Mouse (Mus musculus): ENCODE measurements around the gene Mturn. TPM values are rescaled to one million over a fixed set of nuclear protein-coding genes. Genes with fewer than 3 reads are reported as not detected.

Mturn gene
- polyA plus RNA-seq, 1 experiment from 2014 or later = 114 TPM

DNA sequence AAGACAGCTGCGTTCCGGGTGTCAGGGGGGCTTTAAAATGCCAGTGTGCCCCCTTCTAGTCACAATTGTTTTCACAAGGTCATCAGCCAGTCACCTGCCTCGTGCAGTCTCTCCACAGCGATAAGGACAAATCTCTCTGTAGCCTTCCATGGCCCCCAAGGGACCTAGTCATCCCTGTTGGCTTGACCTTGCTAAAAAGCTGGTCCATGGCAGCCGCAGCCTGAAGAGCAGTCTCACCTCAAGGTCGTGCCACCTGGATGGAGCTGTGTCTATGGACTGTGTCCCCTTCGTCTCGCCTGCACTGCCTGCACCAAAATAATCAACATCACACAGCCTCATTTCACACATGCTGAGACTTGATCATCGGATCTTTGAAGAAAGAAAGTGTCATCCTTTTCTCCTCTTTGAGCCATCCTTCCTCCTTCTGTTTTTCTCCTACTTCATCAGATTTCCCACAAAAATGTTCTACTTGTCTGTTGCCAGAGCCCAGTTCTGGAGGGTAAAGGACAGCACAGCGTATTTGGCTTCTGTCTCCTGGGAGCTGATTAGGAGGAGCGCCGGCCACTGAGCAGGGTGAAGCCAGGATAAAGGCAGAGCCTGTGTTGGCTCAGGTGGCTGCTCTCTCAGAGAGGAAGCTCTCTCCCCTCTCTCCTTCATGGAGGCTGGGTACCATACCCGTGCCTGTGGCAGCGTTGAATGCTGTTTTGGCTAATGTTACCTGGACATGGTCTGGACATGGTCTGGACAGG is 10.1 kb downstream of the Mturn start:
- H3K9me3 ChIP-seq (ENCODE audit: control insufficient read depth, low read length) = no peaks in the 10 kb centered on the region
- H3K27ac ChIP-seq (replicated peaks; ENCODE audit: low read depth, low read length) = no peak overlapping the region
- DNase-seq = no peak
- no peak for ATAC-seq (ENCODE audit: low FRiP score, low TSS enrichment)
- H3K27me3 ChIP-seq (ENCODE audit: control insufficient read depth, insufficient read depth, low read length) = no peaks in the 10 kb centered on the region
- no peak overlapping the region for H3K4me3 ChIP-seq (replicated peaks; ENCODE audit: low read depth, low read length)
- 78% methylated on average over 14 of the region's 14 CpGs for WGBS
- no peaks in the 10 kb centered on the region for H3K4me1 ChIP-seq (ENCODE audit: control insufficient read depth, insufficient read depth, low read length)
- H3K4me2 ChIP-seq (ENCODE audit: low read length) = no peak overlapping the region
- H3K36me3 ChIP-seq (ENCODE audit: control insufficient read depth, insufficient read depth, low read length) = peaks cover 53% of the 10 kb centered on the region
- H3K9ac ChIP-seq (replicated peaks; ENCODE audit: low read length) = no peak overlapping the region

DNA sequence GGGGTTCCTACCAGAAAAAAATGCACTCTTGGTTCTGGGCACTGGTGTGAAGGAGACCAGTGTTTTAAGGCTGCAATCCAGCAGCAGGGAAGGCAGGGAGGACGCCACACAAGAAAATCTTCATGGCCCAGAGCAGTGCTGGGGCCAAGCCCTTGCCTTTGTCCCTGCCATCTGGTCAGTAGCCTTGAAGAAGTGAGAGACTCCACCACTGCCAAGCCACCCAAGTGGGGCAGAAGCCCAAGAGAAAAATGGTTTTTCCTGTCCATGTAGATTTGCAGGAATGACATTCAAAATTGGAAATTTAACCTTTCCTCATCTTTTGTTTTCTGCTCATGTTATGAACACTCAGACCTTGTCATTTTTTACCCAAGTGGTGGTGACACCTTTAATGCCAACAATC is 10.8 kb downstream of the Mturn start:
- H3K4me1 ChIP-seq (ENCODE audit: control insufficient read depth, insufficient read depth, low read length) = no peaks in the 10 kb centered on the region
- H3K27ac ChIP-seq (replicated peaks; ENCODE audit: low read depth, low read length) = no peak overlapping the region
- no peak overlapping the region for H3K9ac ChIP-seq (replicated peaks; ENCODE audit: low read length)
- H3K9me3 ChIP-seq (ENCODE audit: control insufficient read depth, low read length) = no peaks in the 10 kb centered on the region
- H3K27me3 ChIP-seq (ENCODE audit: control insufficient read depth, insufficient read depth, low read length) = no peaks in the 10 kb centered on the region
- no peak for DNase-seq
- no peak for ATAC-seq (ENCODE audit: low FRiP score, low TSS enrichment)
- peaks cover 53% of the 10 kb centered on the region for H3K36me3 ChIP-seq (ENCODE audit: control insufficient read depth, insufficient read depth, low read length)
- H3K4me3 ChIP-seq (replicated peaks; ENCODE audit: low read depth, low read length) = no peak overlapping the region
- H3K4me2 ChIP-seq (ENCODE audit: low read length) = no peak overlapping the region
- 88% methylated on average over 1 of the region's 1 CpGs for WGBS

DNA sequence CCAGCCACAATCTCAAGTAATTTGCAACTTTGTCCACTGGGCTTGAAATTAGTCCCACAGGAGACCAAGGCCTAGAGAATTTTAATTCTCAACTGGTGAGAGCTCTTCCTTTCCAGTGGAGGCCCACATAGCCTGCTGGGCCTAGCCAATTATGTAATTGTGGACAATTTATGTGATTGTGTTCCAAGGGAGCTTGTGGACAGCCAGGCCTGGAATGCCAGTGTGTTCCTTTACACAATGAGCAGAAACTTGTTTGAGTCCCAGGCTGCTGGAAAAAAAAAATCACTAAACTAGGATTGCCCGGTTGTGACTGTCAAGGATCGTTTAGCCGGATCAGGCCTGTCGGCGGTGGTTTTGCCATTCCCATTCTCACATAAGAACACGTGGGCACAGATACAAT is 11.9 kb downstream of the Mturn start:
- ATAC-seq (ENCODE audit: low FRiP score, low TSS enrichment) = no peak
- H3K27ac ChIP-seq (replicated peaks; ENCODE audit: low read depth, low read length) = no peak overlapping the region

DNA sequence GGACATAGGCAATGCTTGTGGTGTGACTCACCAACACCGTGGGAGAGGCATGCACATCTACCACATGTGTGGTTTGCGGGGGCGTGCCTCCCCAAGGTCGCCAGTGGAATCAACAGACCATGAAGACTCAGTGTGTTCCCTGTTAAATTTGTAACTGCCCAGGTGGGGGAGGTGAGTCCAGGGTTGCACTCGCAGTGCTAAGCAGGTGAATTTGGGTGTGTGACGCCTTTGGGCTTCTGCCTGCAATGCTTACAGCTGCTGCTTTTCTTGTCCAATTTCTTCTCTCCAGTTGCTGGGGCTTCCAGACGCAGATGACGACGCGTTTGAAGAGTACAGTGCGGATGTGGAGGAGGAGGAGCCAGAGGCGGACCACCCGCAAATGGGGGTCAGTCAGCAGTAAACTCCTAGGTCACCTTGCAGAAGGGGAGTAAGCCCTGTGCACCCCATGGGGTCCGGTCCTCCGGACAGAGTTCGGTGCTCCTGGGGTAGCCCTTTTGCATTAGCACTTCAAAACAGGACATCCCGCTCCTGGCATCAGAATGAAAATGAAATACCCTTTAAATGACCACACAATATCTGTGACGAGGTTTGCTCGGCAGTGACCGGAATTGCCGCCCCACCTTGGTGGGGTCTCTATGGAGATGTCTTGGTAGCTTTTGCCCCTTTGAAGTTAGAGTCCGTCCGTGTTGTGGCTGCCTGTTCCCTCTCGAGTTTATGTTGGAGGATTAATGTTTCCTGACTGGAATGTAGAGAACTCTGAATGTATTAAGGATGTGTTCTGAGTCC is 17.5 kb downstream of the Mturn start:
- Histone ChIP-seq H3K4me2 (ENCODE audit: low read length) (peak overlapping the region; percentile 79), H3K9ac (replicated peaks; ENCODE audit: low read length) (peak overlapping the region; percentile 56), H3K4me1 (ENCODE audit: control insufficient read depth, insufficient read depth, low read length) (peaks cover 17% of the 10 kb centered on the region), H3K27ac (replicated peaks; ENCODE audit: low read depth, low read length) (peak overlapping the region; percentile 5; the same call in 1 of the 2 replicates), H3K9me3 (ENCODE audit: control insufficient read depth, low read length) (no peaks in the 10 kb centered on the region), H3K4me3 (replicated peaks; ENCODE audit: low read depth, low read length) (peak overlapping the region; percentile 30), H3K27me3 (ENCODE audit: control insufficient read depth, insufficient read depth, low read length) (no peaks in the 10 kb centered on the region), H3K36me3 (ENCODE audit: control insufficient read depth, insufficient read depth, low read length) (peaks cover 9% of the 10 kb centered on the region; the same call in 1 of the 2 replicates)
- WGBS = 10% methylated on average over 24 of the region's 24 CpGs
- DNase-seq = no peak
- ATAC-seq (ENCODE audit: low FRiP score, low TSS enrichment) = peak; percentile 40; the same call in 1 of the 2 replicates

More for the DNA sequence above, 11.9 kb downstream of the Mturn start:
- H3K36me3 ChIP-seq (ENCODE audit: control insufficient read depth, insufficient read depth, low read length) = peaks cover 57% of the 10 kb centered on the region
- H3K9me3 ChIP-seq (ENCODE audit: control insufficient read depth, low read length) = no peaks in the 10 kb centered on the region
- 91% methylated on average over 6 of the region's 6 CpGs for WGBS
- H3K9ac ChIP-seq (replicated peaks; ENCODE audit: low read length) = no peak overlapping the region
- no peak overlapping the region for H3K4me3 ChIP-seq (replicated peaks; ENCODE audit: low read depth, low read length)
- no peaks in the 10 kb centered on the region for H3K4me1 ChIP-seq (ENCODE audit: control insufficient read depth, insufficient read depth, low read length)
- no peak overlapping the region for H3K4me2 ChIP-seq (ENCODE audit: low read length)
- H3K27me3 ChIP-seq (ENCODE audit: control insufficient read depth, insufficient read depth, low read length) = no peaks in the 10 kb centered on the region
- no peak for DNase-seq

DNA sequence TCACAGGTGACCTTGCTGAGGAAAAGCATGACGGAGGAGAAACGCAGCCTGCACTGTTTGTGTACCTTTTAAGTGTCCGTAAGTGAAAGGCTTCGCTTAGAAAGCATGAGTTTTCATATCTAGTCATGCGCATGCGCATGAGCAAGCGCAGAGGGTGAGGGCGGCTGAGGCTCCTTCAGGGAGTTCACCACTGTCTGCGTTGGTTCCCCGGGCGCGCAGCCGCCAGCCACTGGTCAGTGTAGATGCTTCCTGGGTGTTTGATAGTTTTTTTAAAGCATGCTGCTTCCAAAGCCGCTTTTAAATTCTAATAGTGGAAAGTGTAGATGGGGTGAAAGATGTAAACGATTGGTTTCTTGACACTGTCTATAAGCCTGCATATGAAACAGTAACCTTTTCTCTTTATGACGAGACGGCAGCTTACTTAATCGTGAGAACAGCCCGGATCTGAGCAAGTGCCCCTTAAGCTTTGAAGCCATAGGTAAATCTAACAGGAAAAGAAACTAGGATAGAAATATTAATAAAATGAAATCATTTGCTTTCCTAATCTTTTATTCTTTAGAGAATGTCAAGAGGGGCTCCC is 18.1 kb downstream of the Mturn start:
- Histone ChIP-seq H3K9ac (replicated peaks; ENCODE audit: low read length) (peak overlapping the region; percentile 56), H3K4me2 (ENCODE audit: low read length) (peak overlapping the region; percentile 79), H3K4me1 (ENCODE audit: control insufficient read depth, insufficient read depth, low read length) (peaks cover 24% of the 10 kb centered on the region), H3K27me3 (ENCODE audit: control insufficient read depth, insufficient read depth, low read length) (no peaks in the 10 kb centered on the region), H3K36me3 (ENCODE audit: control insufficient read depth, insufficient read depth, low read length) (0 out of 2 replicates have a peak, but pooled peaks cover 4% of the 10 kb centered on the region), H3K4me3 (replicated peaks; ENCODE audit: low read depth, low read length) (peak overlapping the region; percentile 30), H3K27ac (replicated peaks; ENCODE audit: low read depth, low read length) (peak overlapping the region; percentile 5; the same call in 1 of the 2 replicates), H3K9me3 (ENCODE audit: control insufficient read depth, low read length) (no peaks in the 10 kb centered on the region)
- 3% methylated on average over 19 of the region's 19 CpGs for WGBS
- peak; percentile 78; the same call in 1 of the 2 replicates for ATAC-seq (ENCODE audit: low FRiP score, low TSS enrichment)
- DNase-seq = peak; percentile 92

DNA sequence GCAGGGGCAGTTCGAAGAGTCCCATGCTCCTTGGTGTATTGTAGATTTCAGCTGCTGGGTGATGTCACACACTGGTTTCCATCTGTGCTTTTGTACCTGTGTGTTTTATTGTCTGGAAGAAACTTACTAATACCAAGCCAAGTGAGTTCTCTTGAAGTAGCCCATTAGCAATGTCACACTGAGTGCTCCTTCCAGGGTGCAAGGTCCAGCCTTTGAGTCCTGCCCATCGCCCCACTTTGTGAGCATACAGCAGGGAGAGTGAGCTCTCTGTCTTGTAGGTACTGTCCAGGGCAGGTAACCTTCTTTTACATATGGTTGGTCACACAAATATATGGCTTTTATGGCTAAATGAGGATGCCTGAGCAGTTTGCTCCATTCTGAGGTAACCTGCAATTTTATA is 19.1 kb downstream of the Mturn start:
- no peaks in the 10 kb centered on the region for H3K27me3 ChIP-seq (ENCODE audit: control insufficient read depth, insufficient read depth, low read length)
- no peak overlapping the region for H3K4me3 ChIP-seq (replicated peaks; ENCODE audit: low read depth, low read length)
- peaks cover 32% of the 10 kb centered on the region for H3K4me1 ChIP-seq (ENCODE audit: control insufficient read depth, insufficient read depth, low read length)
- DNase-seq = no peak
- ATAC-seq (ENCODE audit: low FRiP score, low TSS enrichment) = no peak
- 0 out of 2 replicates have a peak, but pooled peaks cover 4% of the 10 kb centered on the region for H3K36me3 ChIP-seq (ENCODE audit: control insufficient read depth, insufficient read depth, low read length)
- H3K4me2 ChIP-seq (ENCODE audit: low read length) = no peak overlapping the region
- H3K9ac ChIP-seq (replicated peaks; ENCODE audit: low read length) = no peak overlapping the region
- 91% methylated on average over 2 of the region's 2 CpGs for WGBS
- H3K9me3 ChIP-seq (ENCODE audit: control insufficient read depth, low read length) = no peaks in the 10 kb centered on the region
- H3K27ac ChIP-seq (replicated peaks; ENCODE audit: low read depth, low read length) = no peak overlapping the region

DNA sequence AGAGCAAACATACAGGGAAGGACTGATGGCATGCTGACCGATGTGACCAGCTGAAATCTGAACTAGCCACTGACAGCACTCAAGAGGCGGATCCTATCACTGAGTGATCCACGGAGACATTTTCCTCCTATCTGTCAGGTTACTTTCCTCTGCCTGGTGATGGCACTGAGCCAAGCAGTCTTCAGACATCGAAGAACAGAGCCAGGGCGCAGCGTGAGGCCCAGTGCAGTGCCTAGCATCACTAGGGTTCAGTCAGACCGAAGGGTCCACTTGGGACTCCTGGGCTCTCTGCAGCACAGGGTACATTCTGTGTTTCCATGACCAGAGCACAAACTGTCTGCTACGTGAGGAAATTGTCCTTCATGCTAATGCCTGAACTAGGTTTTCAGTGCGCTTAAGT is 20.5 kb downstream of the Mturn start:
- 70% methylated on average over 9 of the region's 9 CpGs for WGBS
- H3K27me3 ChIP-seq (ENCODE audit: control insufficient read depth, insufficient read depth, low read length) = no peaks in the 10 kb centered on the region
- no peak overlapping the region for H3K27ac ChIP-seq (replicated peaks; ENCODE audit: low read depth, low read length)
- H3K9me3 ChIP-seq (ENCODE audit: control insufficient read depth, low read length) = no peaks in the 10 kb centered on the region
- 0 out of 2 replicates have a peak, but pooled peaks cover 4% of the 10 kb centered on the region for H3K36me3 ChIP-seq (ENCODE audit: control insufficient read depth, insufficient read depth, low read length)
- H3K4me1 ChIP-seq (ENCODE audit: control insufficient read depth, insufficient read depth, low read length) = peaks cover 33% of the 10 kb centered on the region
- no peak overlapping the region for H3K4me3 ChIP-seq (replicated peaks; ENCODE audit: low read depth, low read length)
- no peak overlapping the region for H3K4me2 ChIP-seq (ENCODE audit: low read length)
- DNase-seq (no peak), ATAC-seq (ENCODE audit: low FRiP score, low TSS enrichment) (no peak)
- H3K9ac ChIP-seq (replicated peaks; ENCODE audit: low read length) = no peak overlapping the region

DNA sequence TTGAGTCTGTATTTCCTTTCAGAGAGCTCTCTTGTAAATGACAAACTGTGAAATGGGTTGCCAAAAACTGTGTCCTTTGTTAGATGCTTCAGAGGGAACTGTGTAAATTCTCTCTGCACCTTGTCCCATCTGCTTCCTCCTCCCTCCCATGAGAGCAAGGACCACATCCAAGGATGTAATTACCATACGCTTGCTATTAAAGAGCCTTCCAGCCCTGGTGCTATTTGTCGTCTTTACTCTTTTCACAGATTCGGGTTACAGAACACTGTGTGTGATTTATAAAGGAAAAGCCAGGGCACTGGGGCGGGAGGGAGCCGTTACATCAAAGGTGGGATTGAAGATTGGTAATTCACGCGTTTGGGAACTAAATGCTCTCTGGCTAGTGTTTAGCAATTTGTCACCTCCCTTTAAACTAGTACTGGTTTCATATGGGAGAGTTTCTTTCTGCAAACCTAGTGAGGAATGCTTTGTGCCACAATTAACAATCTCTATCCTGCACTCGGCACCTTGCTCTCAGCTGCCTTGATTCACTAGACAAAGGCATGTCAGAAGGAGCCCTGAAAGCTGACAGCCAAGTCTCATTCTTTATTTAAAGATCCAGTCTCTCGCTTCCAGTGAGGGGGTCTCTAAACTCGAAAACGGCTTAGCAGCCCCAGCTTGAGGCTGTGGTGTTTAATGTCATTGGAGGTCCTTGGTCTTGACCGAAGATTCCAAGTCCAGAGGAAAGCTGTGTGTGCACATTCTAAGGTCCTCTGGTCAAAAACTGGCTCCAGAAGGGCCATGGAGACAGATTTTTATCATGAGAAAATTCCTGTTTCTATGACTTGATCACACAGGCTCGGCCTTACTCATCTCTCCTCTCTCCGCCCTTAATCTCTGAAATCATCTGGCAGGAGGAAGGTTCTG is 22.5 kb downstream of the Mturn start:
- peak; percentile 55 for DNase-seq
- peaks cover 32% of the 10 kb centered on the region for H3K4me1 ChIP-seq (ENCODE audit: control insufficient read depth, insufficient read depth, low read length)
- WGBS = 12% methylated on average over 14 of the region's 14 CpGs

More for the DNA sequence above, 22.5 kb downstream of the Mturn start:
- Histone ChIP-seq H3K9ac (replicated peaks; ENCODE audit: low read length) (peak overlapping the region; percentile 26; the same call in 1 of the 2 replicates), H3K4me2 (ENCODE audit: low read length) (0 out of 2 replicates have a peak overlapping the region, but pooled peaks have one; percentile 17), H3K27ac (replicated peaks; ENCODE audit: low read depth, low read length) (peak overlapping the region; percentile 78), H3K36me3 (ENCODE audit: control insufficient read depth, insufficient read depth, low read length) (no peaks in the 10 kb centered on the region), H3K4me3 (replicated peaks; ENCODE audit: low read depth, low read length) (no peak overlapping the region), H3K9me3 (ENCODE audit: control insufficient read depth, low read length) (no peaks in the 10 kb centered on the region), H3K27me3 (ENCODE audit: control insufficient read depth, insufficient read depth, low read length) (no peaks in the 10 kb centered on the region)
- no peak for ATAC-seq (ENCODE audit: low FRiP score, low TSS enrichment)

All from midbrain, embryonic 14.5 days (tissue).